Mouse (Mus musculus): ENCODE data around the gene Gm20388. TPM values are rescaled to one million over a fixed set of nuclear protein-coding genes. Genes with fewer than 3 reads are reported as not detected.

Gene Gm20388
- total RNA-seq, 4 experiments from 2014 or later: 0.17 to 15.1 (median 6.6) TPM

DNA sequence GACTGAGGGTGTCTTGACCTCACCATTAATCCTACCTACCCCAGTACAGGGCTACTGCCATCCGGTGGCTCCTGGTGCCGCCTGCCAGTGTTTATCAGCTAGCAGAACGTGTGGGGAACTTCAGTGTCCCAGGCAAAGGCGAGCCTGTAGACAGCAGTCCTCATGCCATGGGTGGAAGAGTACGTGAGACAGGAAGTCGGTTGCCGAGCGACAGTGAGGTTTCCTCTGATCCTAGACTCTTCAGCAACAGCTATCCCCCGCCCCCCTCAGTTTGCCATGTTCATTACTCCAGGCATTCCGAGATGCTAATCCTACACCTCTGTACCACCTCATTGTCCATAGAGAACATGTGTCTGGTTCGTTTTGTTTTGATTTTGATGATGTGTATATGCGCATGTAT, 4349.7 kb downstream of the Gm20388 start:
- DNase-seq (ENCODE audit: low spot score in 2 of 2): no peak

DNA sequence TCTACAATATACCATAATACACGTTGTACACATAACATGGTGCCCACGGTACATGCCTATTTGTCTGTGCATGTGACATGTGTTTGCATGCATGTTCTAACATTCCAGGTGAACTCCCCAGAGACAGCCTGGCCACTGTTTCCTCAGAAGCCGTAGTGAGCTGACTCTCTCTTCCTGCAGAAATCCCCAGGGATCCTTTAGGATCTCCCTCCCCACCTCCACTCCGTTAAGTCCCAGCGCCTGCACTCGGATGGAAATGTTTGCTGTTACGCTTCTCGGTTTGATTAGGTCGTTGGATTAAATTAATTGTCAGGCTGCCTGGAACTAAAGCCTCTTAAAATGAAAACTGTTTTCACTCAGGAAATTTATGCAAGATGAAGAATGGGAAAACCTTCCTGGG, 4352.4 kb downstream of the Gm20388 start:
- DNase-seq (ENCODE audit: low spot score in 2 of 2): no peak

DNA sequence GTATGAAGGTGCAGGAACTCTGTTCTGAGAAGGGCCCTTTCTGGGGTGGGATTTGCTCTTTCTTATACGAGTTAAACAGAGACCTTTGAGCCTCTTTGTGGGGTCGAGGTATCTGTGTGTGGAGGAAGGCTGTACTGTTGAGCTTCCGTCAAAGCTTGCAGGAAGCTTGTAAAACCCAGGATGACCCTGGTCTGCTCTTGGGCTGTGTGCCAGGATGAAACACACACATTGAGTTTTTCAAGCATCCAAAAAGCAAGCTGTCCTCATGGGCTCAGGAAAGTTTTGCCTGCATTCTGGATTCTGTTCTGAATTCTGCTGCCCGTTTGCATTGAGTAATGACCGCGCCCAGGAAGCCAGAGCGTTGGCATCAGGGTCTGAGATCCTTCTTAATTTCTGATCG, 4353.4 kb downstream of the Gm20388 start:
- DNase-seq (ENCODE audit: low spot score in 2 of 2): no peak

DNA sequence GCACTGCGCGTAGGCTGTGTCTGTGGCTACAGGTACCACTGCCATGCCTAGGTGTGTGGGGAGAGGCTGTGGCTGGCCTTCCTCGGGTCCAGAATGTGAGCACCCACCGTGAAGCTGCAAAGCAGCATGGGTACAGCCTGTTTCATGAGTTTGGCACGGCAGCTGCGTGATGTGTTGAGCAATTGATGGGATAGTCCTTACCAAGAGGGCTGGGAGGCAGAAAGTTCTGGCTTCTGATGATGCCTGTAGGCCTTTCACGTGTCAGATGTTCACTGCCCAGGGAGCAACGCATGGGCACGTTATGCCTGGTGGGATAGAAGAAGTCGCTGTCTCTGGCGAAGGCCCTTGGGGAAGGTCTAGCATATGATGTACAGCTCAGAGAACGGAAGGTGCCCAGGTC, 4354.0 kb downstream of the Gm20388 start:
- DNase-seq (ENCODE audit: low spot score in 2 of 2): no peak

DNA sequence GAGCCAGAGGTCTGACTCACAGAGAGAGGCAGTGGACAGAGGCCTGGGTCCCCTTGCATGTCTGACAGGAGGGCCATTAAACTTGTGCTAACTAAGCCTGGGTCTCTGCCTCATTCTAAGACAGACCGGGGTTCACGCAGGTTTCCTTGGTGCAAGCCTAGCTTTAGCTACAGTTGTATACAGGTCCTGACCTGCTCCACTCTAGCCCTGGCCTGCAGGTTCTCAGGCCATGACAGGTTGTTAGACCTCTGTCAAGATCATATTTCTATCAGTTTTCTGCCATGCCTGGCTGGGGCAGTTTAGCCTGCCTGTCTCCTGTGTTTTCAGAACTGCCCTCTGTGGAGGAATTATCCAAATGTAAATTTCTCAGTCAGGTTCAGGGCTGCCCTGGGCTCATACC, 4354.5 kb downstream of the Gm20388 start:
- DNase-seq (ENCODE audit: low spot score in 2 of 2): no peak

DNA sequence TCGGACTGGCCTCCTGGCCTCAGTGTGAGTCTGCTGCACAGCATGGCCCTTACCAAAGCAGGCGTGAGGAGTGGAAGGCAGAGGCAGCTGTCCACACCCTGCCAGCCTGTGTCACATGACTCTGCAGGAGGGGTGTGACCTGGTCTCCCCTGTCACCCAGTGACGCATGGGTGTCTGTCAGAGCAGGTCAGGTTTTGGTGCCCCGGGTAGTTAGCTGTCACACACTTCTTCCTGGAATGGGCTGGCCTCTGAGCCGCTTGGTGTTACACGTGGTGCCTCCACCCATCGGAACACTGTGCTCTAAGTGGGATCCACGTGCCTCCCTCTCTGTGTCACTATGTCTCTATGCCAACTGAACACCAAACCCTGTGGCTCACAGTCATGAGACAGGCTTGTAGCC, 4355.2 kb downstream of the Gm20388 start:
- no peak for DNase-seq (ENCODE audit: low spot score in 2 of 2)

DNA sequence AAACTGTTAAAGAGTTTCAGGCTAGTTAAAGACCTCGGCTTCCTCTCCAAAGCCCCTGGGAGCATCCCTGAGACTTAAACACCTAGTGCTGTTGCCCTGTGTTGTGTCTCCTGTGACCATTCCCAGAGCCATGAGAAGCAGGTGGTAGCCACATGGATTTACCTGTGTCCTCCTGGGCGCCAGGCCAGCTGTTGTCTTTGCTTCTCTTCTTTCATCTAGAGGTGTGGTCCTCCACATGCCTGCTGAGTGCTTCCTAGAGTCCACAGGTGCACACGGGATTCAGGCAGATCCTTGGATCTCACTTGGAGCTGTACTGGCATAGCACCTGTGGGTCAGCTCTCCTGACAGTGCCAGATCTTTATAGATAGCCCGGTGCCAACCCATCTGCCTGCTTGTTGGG, 4356.6 kb downstream of the Gm20388 start:
- DNase-seq (ENCODE audit: low spot score in 2 of 2): no peak

DNA sequence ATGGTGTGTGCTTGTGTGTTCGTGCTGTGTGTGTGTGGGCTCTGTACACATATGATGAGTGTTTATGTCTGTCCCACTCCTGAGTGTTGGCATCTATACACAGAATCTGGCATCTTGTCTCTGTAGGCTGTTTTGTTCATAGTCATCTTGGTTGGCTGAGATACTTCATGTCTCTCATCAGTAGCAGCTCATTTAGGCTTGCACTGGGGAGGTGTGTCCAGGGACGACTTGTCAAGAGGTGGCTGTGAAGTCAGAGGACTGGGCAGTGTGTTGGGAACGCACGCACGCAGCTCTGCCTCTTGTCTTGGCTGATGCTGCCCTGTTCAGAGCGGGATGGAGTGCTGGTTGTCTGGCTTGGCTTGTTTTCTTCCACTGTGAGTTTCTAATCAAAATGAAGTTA, 4359.9 kb downstream of the Gm20388 start:
- DNase-seq (ENCODE audit: low spot score in 2 of 2): no peak

DNA sequence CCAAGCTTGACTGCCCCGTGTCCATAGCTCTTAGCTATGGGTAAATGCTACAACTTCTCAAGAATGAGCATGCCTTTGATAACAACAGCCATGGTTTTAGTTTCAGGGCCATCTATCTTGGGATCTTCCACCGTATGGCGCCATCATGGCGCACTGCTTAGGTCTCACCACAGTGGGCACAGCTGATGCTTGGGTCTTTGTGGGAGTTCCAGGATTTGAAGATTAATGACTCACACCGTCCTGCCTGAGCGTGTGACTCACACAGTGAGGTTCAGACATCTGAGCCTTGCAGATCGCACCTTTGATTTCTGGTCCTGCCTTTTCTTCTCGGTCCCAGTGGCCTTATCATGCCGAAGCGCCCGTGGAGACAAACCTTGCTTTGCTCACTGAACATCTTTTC, 4360.3 kb downstream of the Gm20388 start:
- no peak for DNase-seq (ENCODE audit: low spot score in 2 of 2)

DNA sequence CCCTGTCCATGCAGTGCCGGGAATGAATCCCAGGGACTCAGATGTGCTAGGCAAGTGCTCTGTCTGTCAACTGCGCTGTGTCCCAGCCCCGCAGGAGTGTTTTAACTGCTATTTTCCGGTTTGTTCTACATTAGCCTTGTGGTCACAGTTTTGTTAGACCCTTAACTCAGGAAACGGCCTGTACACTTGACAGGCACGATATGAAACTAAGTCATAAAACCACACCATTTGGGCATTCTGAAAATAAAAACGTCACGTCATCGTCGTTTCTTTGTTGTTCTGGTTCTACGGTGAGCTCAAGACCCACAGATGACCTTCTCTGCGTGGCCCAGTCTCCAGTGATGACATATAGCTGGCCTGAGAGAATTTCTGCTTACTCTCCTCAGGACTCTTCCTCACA, 4360.9 kb downstream of the Gm20388 start:
- no peak for DNase-seq (ENCODE audit: low spot score in 2 of 2)

DNA sequence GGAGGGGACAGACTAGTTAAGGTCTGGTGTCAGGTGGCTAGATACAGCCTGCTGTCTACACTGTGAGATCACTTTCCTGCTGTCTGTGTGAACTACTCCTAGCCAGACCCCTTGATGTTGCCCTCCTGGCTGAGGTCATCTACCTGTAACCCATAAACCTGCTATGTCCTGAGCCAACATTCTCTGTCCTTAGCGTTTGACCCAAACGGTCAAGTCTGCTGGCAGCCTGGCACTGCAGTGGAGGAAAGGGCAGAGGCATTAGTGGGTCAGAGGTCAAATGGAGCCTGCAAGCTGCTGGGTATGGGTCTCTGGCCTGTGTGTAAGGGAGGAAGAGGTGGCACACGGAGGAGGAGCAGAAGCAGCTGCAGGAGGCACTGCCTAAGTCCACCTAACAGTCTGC, 4362.2 kb downstream of the Gm20388 start:
- no peak for DNase-seq (ENCODE audit: low spot score in 2 of 2)

DNA sequence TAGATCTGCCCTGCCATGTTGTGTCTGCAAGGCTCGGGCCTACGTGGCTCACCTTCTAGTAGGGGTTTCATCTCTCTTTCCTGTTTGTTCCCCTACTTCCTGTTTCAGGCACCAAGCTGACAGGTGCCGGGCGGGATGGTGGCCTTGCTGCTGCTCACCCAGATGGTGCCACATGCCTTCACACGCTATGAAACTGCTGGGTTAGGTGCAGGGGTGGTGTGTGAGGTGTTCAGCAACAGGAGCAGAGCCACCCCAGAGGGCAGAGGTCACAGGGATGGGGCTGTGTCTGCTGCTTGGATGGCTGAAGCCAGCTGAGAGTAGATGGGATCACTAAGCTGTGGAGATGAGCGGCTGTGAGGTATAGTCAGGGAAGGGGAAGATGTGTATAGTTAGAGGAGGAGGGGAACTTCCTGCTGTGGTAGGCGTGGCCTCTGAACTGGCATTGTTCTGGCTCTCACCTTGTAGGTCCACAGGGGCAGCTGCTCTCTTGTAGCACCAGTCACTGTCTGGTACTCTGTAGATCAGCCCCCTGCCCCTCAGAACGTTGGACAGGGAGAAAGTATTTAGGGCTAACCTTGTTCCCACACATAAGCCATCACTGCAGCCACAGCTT, 4363.1 kb downstream of the Gm20388 start:
- no peak for DNase-seq (ENCODE audit: low spot score in 2 of 2)

DNA sequence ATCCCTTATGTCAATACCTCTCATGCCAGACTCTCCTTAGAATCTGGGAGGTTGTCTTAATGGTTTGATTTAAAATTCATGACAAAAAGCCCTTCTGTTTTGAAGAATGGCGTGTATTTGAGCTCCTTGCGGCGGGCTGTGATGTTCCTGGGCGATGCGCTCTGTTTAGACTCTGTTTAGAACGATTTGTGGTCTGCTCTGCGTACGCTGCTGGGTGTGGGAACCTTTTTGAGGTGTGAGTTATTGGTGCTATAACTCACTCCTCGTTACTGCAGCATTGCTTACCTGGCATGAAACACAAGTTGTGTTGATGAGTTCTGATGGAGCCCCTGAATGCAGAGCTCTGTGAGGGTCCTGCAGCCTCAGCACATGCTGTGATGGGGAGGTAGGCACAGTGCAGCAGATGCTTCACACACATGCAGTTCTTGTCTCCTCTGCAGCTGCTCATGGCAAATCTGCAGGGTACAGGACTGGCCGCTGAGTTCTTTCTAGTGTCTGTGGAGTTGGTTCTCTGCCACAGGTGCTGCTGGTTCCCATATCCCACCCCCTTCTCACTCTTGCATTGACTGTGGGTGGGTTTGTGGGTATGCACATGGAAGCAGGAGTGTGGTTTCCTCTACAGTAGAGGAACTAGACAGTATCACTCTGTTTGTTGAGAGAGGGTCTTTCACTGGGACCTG, 4363.9 kb downstream of the Gm20388 start:
- DNase-seq (ENCODE audit: low spot score in 2 of 2): no peak

DNA sequence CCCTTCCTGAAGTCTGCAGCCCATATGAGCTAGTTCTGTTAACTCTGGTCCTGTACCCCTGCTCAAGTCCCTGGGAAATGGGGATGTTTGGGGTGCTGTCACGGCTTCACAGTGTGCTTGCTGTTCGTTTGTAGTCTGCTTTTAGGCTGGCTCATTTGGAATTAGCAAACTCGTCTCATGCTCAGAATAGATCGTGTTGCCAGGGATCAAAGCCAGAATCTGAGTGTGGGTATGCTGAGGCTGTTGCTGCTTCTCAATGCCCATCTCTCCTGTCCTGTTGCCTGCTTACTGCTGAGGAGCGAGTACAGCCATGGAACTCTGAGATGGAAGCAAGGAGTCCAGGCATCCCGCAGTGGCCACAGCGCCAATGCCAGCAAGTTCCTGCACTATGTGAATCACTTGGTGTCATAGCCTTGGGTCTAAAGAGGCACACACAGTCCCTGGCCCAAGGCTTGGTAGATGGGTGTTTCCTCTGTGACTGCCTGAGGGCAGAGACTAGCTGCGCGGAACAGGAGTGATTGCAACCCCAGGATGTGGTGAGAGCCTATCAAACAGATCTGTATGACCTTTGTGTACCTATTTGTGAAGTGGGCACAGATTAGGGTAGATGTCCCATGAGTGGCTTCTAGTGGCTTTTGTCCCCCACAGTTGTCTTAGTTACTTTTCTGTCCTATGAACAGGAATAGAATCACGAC, 4364.9 kb downstream of the Gm20388 start:
- DNase-seq (ENCODE audit: low spot score in 2 of 2): peak in 1 of 2 experiments; percentile 48

DNA sequence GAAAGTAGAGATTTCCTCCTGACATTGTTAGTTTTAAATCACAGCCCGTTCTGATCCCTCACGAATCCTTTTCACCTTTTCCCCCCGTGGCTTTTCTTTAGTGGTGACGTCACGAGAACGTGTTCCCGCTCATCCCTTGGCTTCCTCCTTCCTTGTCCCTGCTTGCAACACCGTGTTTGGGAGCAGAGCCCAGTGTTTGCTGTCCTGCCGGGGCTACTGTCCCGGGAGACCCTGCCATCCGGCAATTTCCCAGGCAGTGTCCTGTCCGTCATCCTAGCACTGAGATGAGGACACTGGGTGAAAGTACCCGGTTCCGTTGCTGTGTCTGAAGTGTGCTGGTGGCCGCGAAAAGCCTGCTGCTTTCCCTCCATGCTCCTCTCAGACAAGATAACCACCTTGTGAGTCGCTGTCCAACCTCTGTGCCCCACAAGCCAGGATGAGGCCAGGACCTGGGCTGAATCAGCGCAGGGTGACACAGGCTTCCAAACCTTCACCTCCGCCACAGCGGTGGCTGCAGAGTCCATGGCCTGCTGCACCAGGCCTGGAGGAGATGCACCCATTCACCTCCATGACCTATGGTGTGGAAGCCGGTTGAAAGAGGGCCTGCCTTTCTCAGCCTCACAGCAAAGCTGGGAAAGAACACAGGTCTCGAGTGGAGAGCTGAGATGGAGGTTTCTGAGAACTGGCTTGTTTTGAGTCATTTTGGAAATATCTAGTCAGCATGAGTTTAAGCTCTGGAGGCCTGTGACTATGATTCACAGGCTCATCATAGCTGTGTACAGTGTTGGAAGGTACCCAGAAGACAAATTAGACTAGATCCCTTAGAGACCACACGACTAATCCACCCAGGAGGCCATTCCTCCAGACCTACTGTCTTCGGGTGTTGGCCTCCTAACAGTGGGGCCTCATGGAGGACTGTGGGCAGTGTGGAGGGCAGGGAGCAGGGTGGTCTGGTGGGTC, 4367.6 kb downstream of the Gm20388 start:
- DNase-seq (ENCODE audit: low spot score in 2 of 2): no peak

DNA sequence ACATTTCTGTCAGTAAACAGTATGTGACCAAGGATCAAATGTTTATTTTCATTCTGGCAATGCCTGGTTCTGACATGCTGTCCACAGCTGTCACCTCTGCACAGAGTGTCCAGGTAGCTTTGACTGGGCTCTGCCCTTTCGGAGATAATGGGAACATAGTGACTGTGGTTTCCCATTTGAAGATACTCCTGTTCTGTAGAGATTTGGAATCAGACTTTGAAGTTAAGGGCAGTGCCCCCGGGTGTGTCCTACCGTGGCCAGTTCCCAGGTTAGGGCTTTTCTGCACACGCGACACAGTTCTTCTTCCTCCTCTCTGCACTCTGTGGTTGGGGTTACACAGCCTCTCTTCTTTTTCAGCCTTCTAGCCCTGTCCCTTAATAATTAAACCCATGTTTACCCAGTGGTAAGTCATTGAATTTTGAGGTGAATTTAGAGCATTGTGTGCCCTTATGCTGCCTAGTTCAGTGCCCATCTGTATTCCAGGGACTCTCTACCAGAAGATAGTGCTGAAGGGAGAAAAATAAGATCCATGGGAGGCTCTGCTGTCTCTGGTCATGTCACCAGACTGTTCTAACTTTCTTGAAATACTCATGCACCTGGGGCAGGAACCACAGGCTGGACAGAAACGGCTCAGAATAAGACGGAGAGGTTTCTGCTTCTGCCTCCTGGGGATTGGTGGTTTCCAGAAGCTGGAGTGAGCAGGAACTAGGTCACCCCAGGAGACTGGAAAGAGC, 4368.5 kb downstream of the Gm20388 start:
- no peak for DNase-seq (ENCODE audit: low spot score in 2 of 2)

DNA sequence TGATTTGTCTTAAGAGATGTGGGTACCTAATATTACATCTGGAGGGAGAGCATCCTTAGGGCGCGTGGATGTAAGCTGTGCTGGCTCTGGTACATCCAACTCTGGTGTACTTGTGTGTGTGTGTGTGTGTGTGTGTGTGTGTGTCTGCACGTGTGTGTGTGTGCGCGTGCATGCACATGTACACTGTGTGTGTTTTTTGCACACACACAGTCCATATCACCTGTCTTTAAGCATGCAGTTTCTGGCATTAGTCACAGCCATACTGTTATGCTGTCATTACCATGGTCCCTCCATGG, 4369.0 kb downstream of the Gm20388 start:
- DNase-seq (ENCODE audit: low spot score in 2 of 2): no peak

DNA sequence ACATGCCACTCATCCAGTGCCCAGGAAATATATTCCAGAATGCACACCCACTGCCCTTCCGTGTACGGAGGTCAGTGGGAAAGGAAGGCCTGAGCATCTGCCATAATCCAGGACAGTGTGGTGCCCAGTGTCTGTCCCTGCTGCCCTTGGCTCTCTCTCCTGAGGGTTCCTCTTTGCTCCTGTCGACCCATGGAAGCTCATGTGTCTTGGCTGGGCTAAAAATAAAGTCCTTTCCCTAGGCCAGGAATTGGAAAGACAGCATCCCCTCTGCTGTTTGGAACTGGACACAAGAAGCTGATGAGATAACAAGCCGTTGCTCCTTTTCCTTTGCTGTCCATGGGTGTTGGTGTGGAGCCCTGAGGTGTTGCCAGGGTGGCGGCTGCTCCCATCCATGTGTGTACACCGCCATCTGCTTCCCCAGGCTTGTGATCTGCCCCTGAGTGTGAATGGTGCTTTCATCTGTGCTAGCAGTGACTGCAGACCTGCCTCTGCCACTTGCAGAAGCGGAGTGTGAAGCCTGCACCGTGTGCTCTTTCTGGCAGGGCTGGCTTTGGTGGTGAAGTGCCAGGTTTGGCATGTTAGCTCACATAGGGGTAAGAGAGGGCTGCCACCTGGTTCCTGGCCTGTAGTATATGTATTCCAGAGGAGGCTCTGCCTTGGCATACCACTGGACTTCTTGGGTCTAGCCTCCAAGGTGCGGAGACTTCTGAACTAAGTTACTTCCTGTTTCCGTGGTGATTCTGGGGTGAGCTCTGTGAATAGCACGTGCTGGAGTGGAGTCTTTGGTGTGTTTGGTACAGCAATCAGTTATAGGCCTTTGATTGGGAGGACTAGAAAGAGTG, 4371.3 kb downstream of the Gm20388 start:
- DNase-seq (ENCODE audit: low spot score in 2 of 2): no peak

DNA sequence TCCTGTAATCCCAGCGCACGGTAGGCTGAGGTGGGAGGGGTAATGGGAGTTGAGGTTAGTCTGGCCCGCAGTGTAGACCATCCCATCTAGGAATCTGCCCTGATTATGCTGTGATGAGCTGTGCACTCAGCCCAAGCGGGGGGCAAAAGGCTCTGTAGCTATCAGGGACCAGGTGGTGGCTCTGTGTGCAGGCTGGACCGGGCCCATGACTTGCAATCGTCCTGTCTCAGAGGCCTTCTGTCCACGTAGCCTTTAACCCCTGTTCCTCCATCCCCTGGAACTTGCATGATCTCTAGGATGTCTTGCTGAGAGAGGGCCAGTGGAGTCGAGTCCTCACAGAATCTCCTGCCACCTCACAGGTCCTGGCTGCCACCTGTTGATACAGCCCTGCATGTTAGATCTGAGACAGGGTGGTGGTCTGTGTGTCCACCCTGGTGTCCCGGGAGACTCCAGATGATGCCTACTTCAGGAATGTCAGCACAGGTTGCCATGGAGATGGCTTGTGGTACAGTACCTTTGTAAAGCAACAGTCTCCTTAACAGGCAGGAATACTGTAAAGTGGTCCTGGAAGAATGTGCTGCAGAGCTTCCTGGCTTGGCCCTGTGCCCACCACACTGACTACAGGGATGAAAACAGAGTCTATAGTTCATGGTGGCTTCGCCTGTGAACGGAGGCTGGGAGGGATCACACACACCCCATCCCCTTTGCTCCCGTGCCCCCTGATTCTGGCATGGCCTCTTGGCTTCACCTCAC, 4372.4 kb downstream of the Gm20388 start:
- no peak for DNase-seq (ENCODE audit: low spot score in 2 of 2)
